Comparison of ENCODE assay signal across 11 mouse cellular contexts in the genomic region with DNA sequence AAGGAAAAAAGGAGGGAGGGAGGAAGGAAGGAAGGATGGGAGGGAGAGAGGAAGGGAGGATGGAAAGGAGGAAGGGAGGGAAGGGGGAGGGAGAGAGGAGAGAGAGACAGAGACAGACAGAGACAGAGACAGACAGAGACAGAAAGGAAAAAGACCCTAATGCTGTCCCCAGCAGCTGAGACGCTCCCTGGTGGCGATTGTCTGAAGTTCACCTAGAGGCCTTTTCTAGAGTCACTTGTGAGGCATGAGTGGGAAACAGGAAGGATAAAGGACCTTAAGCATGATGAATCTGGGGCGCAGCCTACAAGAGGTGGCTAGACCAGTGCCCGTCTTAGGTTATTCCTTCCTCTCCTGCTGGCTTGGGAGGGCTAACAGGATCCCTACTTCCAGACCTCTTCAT.
DNase-seq lines count a peak whose midpoint lies in the region; ATAC-seq and TF ChIP-seq lines count a peak whose summit lies in the region.
"Had no signal": no experiment of that assay in that cellular context is flagged by ENCODE, and none has a peak within 500 bp of the region (broad histone marks: within the 10 kb centered on the region; RNA-seq: fewer than 3 reads in every experiment).

No protein-coding gene starts in this region.

- H3K9ac ChIP-seq in lung, embryonic 14.5 days = no peak overlapping the region

- no peak for ATAC-seq in lung, embryonic 14.5 days (ENCODE audit: insufficient read depth)
- no peak for ATAC-seq in activated CD4-positive, CD25-positive, alpha-beta regulatory T cell, adult 4 months

- intact Hi-C loops in gastrocnemius, adult 2 months (cut with DNase I) = loop anchor here (1.0 kb wide), 1 partner anchor 284 kb away; no protein-coding TSS in a partner anchor
- intact Hi-C loops in left cerebral cortex, adult 2 months (cut with DNase I) = no loop called here
- intact Hi-C loops in left cerebral cortex, postnatal 25 days (cut with DNase I) = loop anchor here (5.0 kb wide), 1 partner anchor 277 kb away; the partner anchor contains the start of gene Tshz3

- 42% methylated on average over 4 of the region's 4 CpGs for WGBS in lung, embryonic 14.5 days

- no peak overlapping the region for H3K4me2 ChIP-seq in lung, embryonic 14.5 days

- H3K27me3 ChIP-seq in lung, embryonic 14.5 days (ENCODE audit: insufficient read depth, low read length) = no peaks in the 10 kb centered on the region

- peak; percentile 32 for DNase-seq in gastrocnemius, adult 2 months
- DNase-seq in gastrocnemius, adult 18-20 months (ENCODE audit: low spot score) = no peak
- DNase-seq in left cerebral cortex, adult 2 months (ENCODE audit: extremely low spot score in 1 of 2, low spot score in 2 of 2) = peak in 1 of 2 experiments; percentile 27
- DNase-seq in left cerebral cortex, postnatal 25 days (ENCODE audit: low spot score in 2 of 2) = no peak
- DNase-seq in ZHBTc4 (ENCODE audit: low read depth, low spot score) = peak; percentile 56
- peak; percentile 68 for DNase-seq in lung, embryonic 14.5 days
- DNase-seq in cerebellum, adult 9-11 months = no peak
- DNase-seq: cerebellum, adult 11 months; gastrocnemius, postnatal 25 days had no signal

- no peaks in the 10 kb centered on the region for H3K36me3 ChIP-seq in lung, embryonic 14.5 days (ENCODE audit: insufficient read depth)
- H3K36me3 ChIP-seq: G1E had no signal

- TF ChIP-seq CTCF in gastrocnemius, adult 2 months (IDR thresholded peaks at IDR 0.05) = peak; percentile 62
- TF ChIP-seq CTCF in left cerebral cortex, adult 2 months (IDR thresholded peaks at IDR 0.05) = peak; percentile 54
- TF ChIP-seq CTCF in lung, embryonic 14.5 days (IDR thresholded peaks at IDR 0.05; ENCODE audit: low read depth) = peak; percentile 64

- H3K27ac ChIP-seq in gastrocnemius, adult 2 months = no peak overlapping the region
- H3K27ac ChIP-seq in left cerebral cortex, adult 2 months = no peak overlapping the region
- no peak overlapping the region for H3K27ac ChIP-seq in lung, embryonic 14.5 days (ENCODE audit: low read depth)

- H3K4me3 ChIP-seq in gastrocnemius, adult 2 months = no peak overlapping the region
- no peak overlapping the region for H3K4me3 ChIP-seq in left cerebral cortex, adult 2 months
- no peak overlapping the region for H3K4me3 ChIP-seq in lung, embryonic 14.5 days (ENCODE audit: low read depth, low read length)

- H3K4me1 ChIP-seq in lung, embryonic 14.5 days (ENCODE audit: insufficient read depth) = no peaks in the 10 kb centered on the region

- no peaks in the 10 kb centered on the region for H3K9me3 ChIP-seq in lung, embryonic 14.5 days (ENCODE audit: low read depth, low read length)

Comparison
In these comparisons a context has a peak if more than half of its experiments do, and no peak if none do; other contexts are left out.
1. DNase-seq: peak in gastrocnemius, adult 2 months (single experiment), ZHBTc4 (single experiment) and lung, embryonic 14.5 days (single experiment); none in gastrocnemius, adult 18-20 months (single experiment), left cerebral cortex, postnatal 25 days (0 of 2) and cerebellum, adult 9-11 months (single experiment).
2. Peak in every context shown above with its lines, with median percentiles within 50 percentile points of each other: CTCF ChIP-seq.